Comparison of ENCODE assay signal across 8 mouse cellular contexts in the genomic region with DNA sequence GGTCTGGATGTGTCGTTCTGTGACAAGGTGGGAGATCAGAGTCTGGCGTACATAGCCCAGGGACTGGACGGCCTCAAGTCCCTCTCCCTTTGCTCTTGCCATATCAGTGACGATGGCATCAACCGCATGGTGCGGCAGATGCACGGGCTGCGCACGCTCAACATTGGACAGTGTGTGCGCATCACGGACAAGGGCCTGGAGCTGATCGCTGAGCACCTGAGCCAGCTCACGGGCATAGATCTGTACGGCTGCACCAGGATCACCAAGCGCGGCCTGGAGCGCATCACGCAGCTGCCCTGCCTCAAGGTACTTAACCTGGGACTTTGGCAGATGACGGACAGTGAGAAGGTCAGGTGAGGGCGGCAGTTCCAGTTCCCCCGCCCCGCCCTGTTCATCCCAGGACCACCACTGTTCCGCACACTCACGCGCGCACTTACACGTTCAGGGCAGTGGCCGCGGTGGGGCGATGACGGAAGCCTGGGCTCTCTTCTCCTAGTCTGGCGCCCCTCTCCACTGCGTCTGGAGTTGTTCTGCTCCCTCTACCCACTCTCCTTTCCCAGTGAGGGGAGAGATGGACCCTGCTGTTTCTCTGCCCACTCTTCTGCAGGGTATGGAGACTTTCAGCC. TPM values are rescaled to one million over a fixed set of nuclear protein-coding genes. Genes with fewer than 3 reads are reported as not detected.
DNase-seq lines count a peak whose midpoint lies in the region; ATAC-seq and TF ChIP-seq lines count a peak whose summit lies in the region.

No protein-coding gene starts in this region.

- ATAC-seq in limb, embryonic 14.5 days (ENCODE audit: low FRiP score, low read depth), result no peak
- ATAC-seq in midbrain, embryonic 15.5 days (replicated peaks), result peak; percentile 17

- under 1% methylated on average over 33 of the region's 33 CpGs for WGBS in embryonic facial prominence, embryonic 10.5 days
- under 1% methylated on average over 33 of the region's 33 CpGs for WGBS in hindbrain, embryonic 10.5 days
- WGBS in limb, embryonic 14.5 days, result 1% methylated on average over 29 of the region's 33 CpGs
- 1% methylated on average over 32 of the region's 33 CpGs for WGBS in midbrain, embryonic 15.5 days

- H3K4me3 ChIP-seq in embryonic facial prominence, embryonic 10.5 days, result peak overlapping the region; percentile 94
- peak overlapping the region; percentile 86 for H3K4me3 ChIP-seq in hindbrain, embryonic 10.5 days
- peak overlapping the region; percentile 85 for H3K4me3 ChIP-seq in limb, embryonic 14.5 days (replicated peaks; ENCODE audit: low read length)
- peak overlapping the region; percentile 90 for H3K4me3 ChIP-seq in midbrain, embryonic 15.5 days

- no peaks in the 10 kb centered on the region for H3K9me3 ChIP-seq in embryonic facial prominence, embryonic 10.5 days
- no peaks in the 10 kb centered on the region for H3K9me3 ChIP-seq in hindbrain, embryonic 10.5 days
- H3K9me3 ChIP-seq in limb, embryonic 14.5 days (ENCODE audit: control insufficient read depth, low read length), result no peaks in the 10 kb centered on the region
- no peaks in the 10 kb centered on the region for H3K9me3 ChIP-seq in midbrain, embryonic 15.5 days

- H3K27ac ChIP-seq in embryonic facial prominence, embryonic 10.5 days (replicated peaks), result peak overlapping the region; percentile 100
- H3K27ac ChIP-seq in hindbrain, embryonic 10.5 days, result peak overlapping the region; percentile 100
- no peak overlapping the region for H3K27ac ChIP-seq in limb, embryonic 14.5 days (replicated peaks; ENCODE audit: low read depth, low read length)
- H3K27ac ChIP-seq in midbrain, embryonic 15.5 days, result peak overlapping the region; percentile 100

- no peak for TF ChIP-seq POLR2A in limb, embryonic 14.5 days (IDR thresholded peaks at IDR 0.05; ENCODE audit: borderline replicate concordance, extremely low read depth, insufficient read depth, insufficient read length)

- H3K4me2 ChIP-seq in limb, embryonic 14.5 days (replicated peaks; ENCODE audit: low read depth, low read length, severe bottlenecking), result peak overlapping the region; percentile 99
- peak overlapping the region; percentile 98 for H3K4me2 ChIP-seq in midbrain, embryonic 15.5 days

- DNase-seq in cerebellum, adult 11-12 months, result peak; percentile 66
- no peak for DNase-seq in cerebellum, adult 9-10 months
- DNase-seq in R1 (ENCODE audit: low read depth, low spot score), result peak; percentile 48
- peak; percentile 62 for DNase-seq in embryonic facial prominence, embryonic 10.5 days (ENCODE audit: low spot score)
- DNase-seq in hindbrain, embryonic 10.5 days (ENCODE audit: low spot score), result peak; percentile 63
- peak; percentile 18 for DNase-seq in limb, embryonic 14.5 days (ENCODE audit: low spot score)
- DNase-seq in thymus, postnatal 0 days (ENCODE audit: low spot score), result peak; percentile 30

- H3K36me3 ChIP-seq in embryonic facial prominence, embryonic 10.5 days (replicated peaks), result peaks cover 42% of the 10 kb centered on the region
- H3K36me3 ChIP-seq in hindbrain, embryonic 10.5 days, result peaks cover 38% of the 10 kb centered on the region
- peaks cover 19% of the 10 kb centered on the region for H3K36me3 ChIP-seq in limb, embryonic 14.5 days (ENCODE audit: control insufficient read depth, insufficient read depth, low read length)
- H3K36me3 ChIP-seq in midbrain, embryonic 15.5 days (replicated peaks), result 0 out of 2 replicates have a peak, but pooled peaks cover 5% of the 10 kb centered on the region

- H3K27me3 ChIP-seq in embryonic facial prominence, embryonic 10.5 days (replicated peaks; ENCODE audit: low read depth, poor library complexity, severe bottlenecking), result no peaks in the 10 kb centered on the region
- H3K27me3 ChIP-seq in hindbrain, embryonic 10.5 days (ENCODE audit: insufficient read depth, poor library complexity, severe bottlenecking), result no peaks in the 10 kb centered on the region
- no peaks in the 10 kb centered on the region for H3K27me3 ChIP-seq in limb, embryonic 14.5 days (ENCODE audit: control insufficient read depth, insufficient read depth, low read length)
- H3K27me3 ChIP-seq in midbrain, embryonic 15.5 days (replicated peaks), result no peaks in the 10 kb centered on the region

- peaks cover 71% of the 10 kb centered on the region for H3K4me1 ChIP-seq in embryonic facial prominence, embryonic 10.5 days
- peaks cover 65% of the 10 kb centered on the region for H3K4me1 ChIP-seq in hindbrain, embryonic 10.5 days (replicated peaks)
- peaks cover 37% of the 10 kb centered on the region for H3K4me1 ChIP-seq in limb, embryonic 14.5 days (ENCODE audit: control insufficient read depth, insufficient read depth, low read length)
- peaks cover 49% of the 10 kb centered on the region for H3K4me1 ChIP-seq in midbrain, embryonic 15.5 days

- peak overlapping the region; percentile 91 for H3K9ac ChIP-seq in limb, embryonic 14.5 days (ENCODE audit: low read depth, low read length, severe bottlenecking)
- H3K9ac ChIP-seq in midbrain, embryonic 15.5 days, result peak overlapping the region; percentile 95

RNA-seq across cellular contexts. Expression of a gene that starts 1.4 kb away (rescaled TPM):
- polyA plus RNA-seq in embryonic facial prominence, embryonic 10.5 days (2016; fragmentation: Nextera tagmentation; extraction: Ambion mirVana), result 3.4 and 3.6 TPM in 2 replicates
- 3.1 and 3.4 TPM in 2 replicates for polyA plus RNA-seq in hindbrain, embryonic 10.5 days (2016; fragmentation: Nextera tagmentation; extraction: Ambion mirVana)
- 39.1 and 56.2 TPM in 2 replicates for polyA plus RNA-seq in limb, embryonic 14.5 days (2012; rRNA removed)
- 5.2 and 6.4 TPM in 2 replicates for polyA plus RNA-seq in limb, embryonic 14.5 days (2014; fragmentation: Nextera tagmentation; extraction: Ambion mirVana)
- 2.4 and 2.5 TPM in 2 replicates for polyA plus RNA-seq in midbrain, embryonic 15.5 days (2015; fragmentation: Nextera tagmentation; extraction: Ambion mirVana)
- 17.1 and 18.1 TPM in 2 replicates for polyA plus RNA-seq in thymus, postnatal 0 days (2015; fragmentation: Nextera tagmentation; extraction: Ambion mirVana)
